ENCODE assay signal across 18 mouse cellular contexts in genomic region chr14:75869769-75870363, GRCm38 (mm10). TPM values are rescaled to one million over a fixed set of nuclear protein-coding genes. Genes with fewer than 3 reads are reported as not detected.
DNase-seq lines count a peak whose midpoint lies in the region; ATAC-seq and TF ChIP-seq lines count a peak whose summit lies in the region.
"Had no signal": no experiment of that assay in that cellular context is flagged by ENCODE, and none has a peak within 500 bp of the region (broad histone marks: within the 10 kb centered on the region; RNA-seq: fewer than 3 reads in every experiment).

No protein-coding gene starts in this region.

- no peak overlapping the region for H3K4me2 ChIP-seq in forebrain, embryonic 14.5 days (ENCODE audit: low read length)
- H3K4me2 ChIP-seq in midbrain, embryonic 11.5 days: no peak overlapping the region
- H3K4me2 ChIP-seq in midbrain, embryonic 14.5 days (ENCODE audit: low read length): no peak overlapping the region
- no peak overlapping the region for H3K4me2 ChIP-seq in liver, postnatal 0 days (ENCODE audit: low read depth, low read length)

- no peak for TF ChIP-seq CTCF in liver, postnatal 0 days (IDR thresholded peaks at IDR 0.05; ENCODE audit: low read depth)

- peaks cover 19% of the 10 kb centered on the region for H3K4me1 ChIP-seq in forebrain, embryonic 10.5 days
- no peaks in the 10 kb centered on the region for H3K4me1 ChIP-seq in forebrain, embryonic 14.5 days (ENCODE audit: control insufficient read depth, insufficient read depth, low read length)
- H3K4me1 ChIP-seq in midbrain, embryonic 11.5 days (ENCODE audit: control insufficient read depth, insufficient read depth, low read length): no peaks in the 10 kb centered on the region
- H3K4me1 ChIP-seq in midbrain, embryonic 14.5 days (ENCODE audit: control insufficient read depth, insufficient read depth, low read length): no peaks in the 10 kb centered on the region
- no peaks in the 10 kb centered on the region for H3K4me1 ChIP-seq in liver, postnatal 0 days (ENCODE audit: insufficient read depth)
- H3K4me1 ChIP-seq: limb, embryonic 12.5 days; stomach, embryonic 15.5 days had no signal

- peak; percentile 31; the same call in 1 of the 2 replicates for TF ChIP-seq EP300 in liver, postnatal 0 days (IDR thresholded peaks at IDR 0.05; ENCODE audit: low read depth)

- peaks cover 4% of the 10 kb centered on the region; the same call in 1 of the 2 replicates for H3K9me3 ChIP-seq in forebrain, embryonic 10.5 days
- H3K9me3 ChIP-seq in forebrain, embryonic 14.5 days (replicated peaks; ENCODE audit: control insufficient read depth, low read length): no peaks in the 10 kb centered on the region; the same call in 1 of the 2 replicates
- H3K9me3 ChIP-seq in midbrain, embryonic 11.5 days (ENCODE audit: control insufficient read depth, low read length): no peaks in the 10 kb centered on the region
- no peaks in the 10 kb centered on the region for H3K9me3 ChIP-seq in midbrain, embryonic 14.5 days (ENCODE audit: control insufficient read depth, low read length)
- H3K9me3 ChIP-seq in liver, postnatal 0 days (ENCODE audit: low read length): 0 out of 2 replicates have a peak, but pooled peaks cover 2% of the 10 kb centered on the region
- H3K9me3 ChIP-seq: forebrain, embryonic 12.5 days; heart, embryonic 15.5 days; stomach, embryonic 15.5 days had no signal

- peak overlapping the region; percentile 36; the same call in 1 of the 2 replicates for H3K27ac ChIP-seq in forebrain, embryonic 10.5 days
- no peak overlapping the region for H3K27ac ChIP-seq in forebrain, embryonic 14.5 days (ENCODE audit: low read depth, low read length)
- no peak overlapping the region for H3K27ac ChIP-seq in midbrain, embryonic 11.5 days (ENCODE audit: low read depth, low read length)
- H3K27ac ChIP-seq in midbrain, embryonic 14.5 days (replicated peaks; ENCODE audit: low read depth, low read length): no peak overlapping the region
- peak overlapping the region; percentile 73 for H3K27ac ChIP-seq in liver, postnatal 0 days (ENCODE audit: low read depth)
- H3K27ac ChIP-seq: forebrain, embryonic 12.5 days; heart, embryonic 15.5 days; hindbrain, embryonic 10.5 days; hindbrain, postnatal 0 days; limb, embryonic 12.5 days; stomach, embryonic 15.5 days had no signal

- no peaks in the 10 kb centered on the region for H3K36me3 ChIP-seq in forebrain, embryonic 10.5 days (replicated peaks)
- no peaks in the 10 kb centered on the region for H3K36me3 ChIP-seq in forebrain, embryonic 14.5 days (ENCODE audit: control insufficient read depth, insufficient read depth, low read length)
- no peaks in the 10 kb centered on the region for H3K36me3 ChIP-seq in midbrain, embryonic 11.5 days (ENCODE audit: control insufficient read depth, insufficient read depth, low read length)
- H3K36me3 ChIP-seq in midbrain, embryonic 14.5 days (ENCODE audit: control insufficient read depth, insufficient read depth, low read length): no peaks in the 10 kb centered on the region
- no peaks in the 10 kb centered on the region for H3K36me3 ChIP-seq in liver, postnatal 0 days (replicated peaks; ENCODE audit: insufficient read depth, low read length)
- H3K36me3 ChIP-seq: forebrain, embryonic 12.5 days; heart, embryonic 15.5 days; hindbrain, embryonic 10.5 days; limb, embryonic 12.5 days; stomach, embryonic 15.5 days had no signal

- H3K9ac ChIP-seq in forebrain, embryonic 14.5 days (ENCODE audit: low read length): no peak overlapping the region
- H3K9ac ChIP-seq in midbrain, embryonic 11.5 days (ENCODE audit: low read length): no peak overlapping the region
- H3K9ac ChIP-seq in midbrain, embryonic 14.5 days (replicated peaks; ENCODE audit: low read length): no peak overlapping the region; the same call in 1 of the 2 replicates
- no peak overlapping the region for H3K9ac ChIP-seq in liver, postnatal 0 days (replicated peaks)
- H3K9ac ChIP-seq: forebrain, embryonic 12.5 days; heart, embryonic 15.5 days; limb, embryonic 12.5 days; lung, embryonic 14.5 days; stomach, embryonic 15.5 days had no signal

- 79% methylated on average over 14 of the region's 14 CpGs for WGBS in forebrain, embryonic 10.5 days
- 75% methylated on average over 14 of the region's 14 CpGs for WGBS in forebrain, embryonic 14.5 days
- WGBS in midbrain, embryonic 11.5 days: 84% methylated on average over 14 of the region's 14 CpGs
- WGBS in midbrain, embryonic 14.5 days: 75% methylated on average over 14 of the region's 14 CpGs
- 71% methylated on average over 14 of the region's 14 CpGs for WGBS in liver, postnatal 0 days (ENCODE audit: insufficient replicate concordance)

- no peak for ATAC-seq in forebrain, embryonic 14.5 days
- peak; percentile 52; the same call in 1 of the 2 replicates for ATAC-seq in midbrain, embryonic 11.5 days (ENCODE audit: low FRiP score)
- no peak for ATAC-seq in midbrain, embryonic 14.5 days (ENCODE audit: low FRiP score, low TSS enrichment)
- ATAC-seq in liver, postnatal 0 days: peak; percentile 81
- ATAC-seq: CD4-positive, CD25-positive, alpha-beta regulatory T cell, adult 4 months had no signal

- no peak for DNase-seq in forebrain, embryonic 10.5 days (ENCODE audit: extremely low spot score, low spot score)
- no peak for DNase-seq in forebrain, embryonic 14.5 days (ENCODE audit: low spot score)
- peak; percentile 30 to 43 for DNase-seq in kidney, adult 8-10 months
- DNase-seq in kidney, postnatal 10 days: no peak
- no peak for DNase-seq in midbrain, embryonic 11.5 days (ENCODE audit: low spot score, missing footprints)
- DNase-seq in midbrain, embryonic 14.5 days: no peak
- no peak for DNase-seq in liver, postnatal 0 days
- no peak for DNase-seq in yolk sac, embryonic 10.5 days (ENCODE audit: low spot score)
- DNase-seq: right cerebral cortex, postnatal 25 days; thymus, adult 18-20 months had no signal

- H3K27me3 ChIP-seq in forebrain, embryonic 10.5 days (ENCODE audit: poor library complexity, severe bottlenecking): no peaks in the 10 kb centered on the region; the same call in 1 of the 2 replicates
- no peaks in the 10 kb centered on the region for H3K27me3 ChIP-seq in forebrain, embryonic 14.5 days (replicated peaks; ENCODE audit: control insufficient read depth, insufficient read depth, low read length)
- H3K27me3 ChIP-seq in midbrain, embryonic 11.5 days (ENCODE audit: control insufficient read depth, insufficient read depth, low read length): no peaks in the 10 kb centered on the region
- H3K27me3 ChIP-seq in midbrain, embryonic 14.5 days (ENCODE audit: control insufficient read depth, insufficient read depth, low read length): no peaks in the 10 kb centered on the region
- no peaks in the 10 kb centered on the region for H3K27me3 ChIP-seq in liver, postnatal 0 days (ENCODE audit: insufficient read depth, low read length)
- H3K27me3 ChIP-seq: forebrain, embryonic 12.5 days; heart, embryonic 15.5 days; stomach, embryonic 15.5 days had no signal

- peak overlapping the region; percentile 40; the same call in 1 of the 2 replicates for H3K4me3 ChIP-seq in forebrain, embryonic 10.5 days
- no peak overlapping the region for H3K4me3 ChIP-seq in forebrain, embryonic 14.5 days (ENCODE audit: low read depth, low read length)
- no peak overlapping the region for H3K4me3 ChIP-seq in midbrain, embryonic 11.5 days (ENCODE audit: low read depth, low read length)
- no peak overlapping the region for H3K4me3 ChIP-seq in midbrain, embryonic 14.5 days (replicated peaks; ENCODE audit: low read depth, low read length)
- H3K4me3 ChIP-seq in liver, postnatal 0 days (ENCODE audit: low read depth, low read length): no peak overlapping the region
- H3K4me3 ChIP-seq: stomach, embryonic 15.5 days had no signal

RNA-seq across cellular contexts. Expression of gene Tpt1, which starts 25.0 kb away (rescaled TPM):
- 885 and 915 TPM in 2 replicates for polyA plus RNA-seq in forebrain, embryonic 10.5 days (2016; fragmentation: Nextera tagmentation; extraction: Ambion mirVana)
- 979 and 1,156 TPM in 2 replicates for polyA plus RNA-seq in forebrain, embryonic 14.5 days (2014; fragmentation: Nextera tagmentation; extraction: Ambion mirVana)
- 1,099 and 1,119 TPM in 2 replicates for polyA plus RNA-seq in midbrain, embryonic 11.5 days (2014; fragmentation: Nextera tagmentation; extraction: Ambion mirVana)
- polyA plus RNA-seq in midbrain, embryonic 14.5 days (2014; fragmentation: Nextera tagmentation; extraction: Ambion mirVana): 851 and 883 TPM in 2 replicates
- polyA plus RNA-seq in liver, postnatal 0 days (2015; fragmentation: Nextera tagmentation; extraction: Ambion mirVana): 874 and 942 TPM in 2 replicates

Comparison
In these comparisons a context has a peak if more than half of its experiments do, and no peak if none do; other contexts are left out.
1. DNase-seq: peak in kidney, adult 8-10 months (2 of 2); none in forebrain, embryonic 10.5 days (single experiment), forebrain, embryonic 14.5 days (single experiment), kidney, postnatal 10 days (single experiment), midbrain, embryonic 11.5 days (single experiment), midbrain, embryonic 14.5 days (single experiment), liver, postnatal 0 days (single experiment) and yolk sac, embryonic 10.5 days (single experiment).
2. H3K27ac ChIP-seq: peak in forebrain, embryonic 10.5 days (single experiment) and liver, postnatal 0 days (single experiment); none in forebrain, embryonic 14.5 days (single experiment), midbrain, embryonic 11.5 days (single experiment) and midbrain, embryonic 14.5 days (single experiment).
3. ATAC-seq: peak in midbrain, embryonic 11.5 days (single experiment) and liver, postnatal 0 days (single experiment); none in forebrain, embryonic 14.5 days (single experiment) and midbrain, embryonic 14.5 days (single experiment).